Mouse (Mus musculus): ENCODE measurements around the gene Tex45.

Tex45 gene

DNA sequence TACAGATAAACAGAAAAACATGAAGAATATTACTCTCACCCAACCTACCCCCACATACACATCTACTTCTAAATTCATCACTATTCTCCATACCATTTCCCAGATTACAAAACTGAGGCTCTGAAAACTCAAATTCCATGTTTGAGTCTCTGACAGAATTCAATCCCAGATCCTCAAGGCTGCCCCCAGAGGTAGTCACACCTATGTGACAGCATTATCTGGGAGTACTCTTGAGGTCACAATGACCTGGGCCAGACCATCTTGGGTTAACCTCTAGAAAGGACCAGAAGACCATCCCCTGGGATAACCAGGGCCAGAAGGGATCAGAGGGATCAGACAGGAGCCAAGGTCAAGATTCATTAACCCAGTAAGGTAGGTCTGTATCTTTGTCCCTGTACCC lies at the start of gene Tex45:
Tex45 (plus strand) TSS at position 301 of the 400 bp plus-strand sequence.
- no peak for DNase-seq (ENCODE audit: low spot score)

DNA sequence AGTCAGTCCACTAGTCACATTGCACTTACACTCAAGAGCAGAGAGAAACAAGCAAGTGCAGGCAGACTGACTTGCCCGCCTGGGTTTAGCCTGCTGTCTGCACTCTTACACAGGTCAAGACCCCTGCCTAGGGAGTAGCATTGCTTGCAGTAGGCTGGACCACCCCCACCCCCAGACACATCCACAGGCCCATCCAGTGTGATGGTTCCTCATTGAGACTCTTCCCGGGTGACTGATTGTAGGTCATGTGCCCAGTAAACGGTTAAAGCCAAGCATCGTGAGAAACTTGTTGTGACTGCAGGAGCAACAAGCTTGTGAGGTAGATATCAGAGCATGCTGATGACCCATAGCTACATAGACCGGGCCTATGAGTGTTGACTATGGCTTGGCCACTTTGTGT lies 49.2 kb upstream of the Tex45 start:
- DNase-seq (ENCODE audit: low spot score): no peak

DNA sequence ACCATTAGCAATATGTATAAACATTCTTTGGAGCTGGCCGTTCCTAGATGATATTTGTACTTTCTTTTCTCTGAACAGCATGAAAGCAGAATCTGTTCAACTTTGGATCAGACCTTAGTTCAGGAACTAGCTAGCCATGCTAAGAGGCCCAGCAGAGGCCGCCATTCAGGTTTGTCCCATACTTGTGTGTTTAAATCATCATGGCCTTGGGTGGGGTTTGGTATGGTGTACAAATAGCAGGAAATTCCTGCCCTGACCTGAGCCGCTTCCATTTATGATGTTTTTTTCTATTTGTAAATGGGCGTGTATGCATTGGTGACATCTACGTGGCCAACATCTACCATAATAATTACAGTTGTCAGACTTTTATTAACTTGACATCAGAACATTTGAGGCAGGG lies 45.4 kb upstream of the Tex45 start:
- no peak for DNase-seq (ENCODE audit: low spot score)

DNA sequence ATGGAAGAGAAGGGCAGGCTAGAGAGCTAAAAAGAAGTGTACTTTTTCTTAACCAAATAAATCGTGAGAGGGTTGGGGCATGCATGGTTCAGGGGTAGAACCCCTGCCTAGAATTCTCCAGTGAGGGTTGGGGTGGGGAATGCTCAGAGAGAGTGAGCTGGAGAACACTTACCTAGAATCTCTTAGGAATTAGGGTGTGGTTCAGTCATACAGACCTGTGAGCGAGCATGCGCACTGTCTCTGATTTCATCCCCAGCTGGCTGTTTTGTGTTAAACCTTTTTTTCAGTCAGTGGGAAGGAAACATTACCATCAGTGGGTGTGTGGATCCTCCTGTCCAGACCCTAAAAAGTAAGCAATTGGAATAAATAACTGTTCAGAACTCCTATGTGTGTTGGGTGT lies 44.5 kb upstream of the Tex45 start:
- DNase-seq (ENCODE audit: low spot score): no peak

DNA sequence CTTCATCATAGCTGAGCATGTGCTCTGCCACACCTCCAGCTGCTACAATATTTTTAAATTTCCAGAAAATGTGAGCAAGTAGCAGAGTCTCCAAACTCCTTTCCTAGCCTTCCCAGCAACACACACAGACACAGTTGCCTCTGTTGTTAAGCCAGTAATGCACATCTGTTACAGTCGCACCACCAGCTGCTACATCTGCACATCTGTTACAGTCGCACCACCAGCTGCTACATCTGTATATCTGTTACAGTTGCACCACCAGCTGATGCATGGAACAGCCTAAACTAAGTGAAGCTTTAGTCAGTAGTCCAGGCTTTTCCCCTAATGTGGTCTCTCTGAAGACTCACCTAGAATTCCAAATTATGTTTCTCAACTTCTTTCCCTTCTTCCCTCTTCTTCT lies 42.2 kb upstream of the Tex45 start:
- no peak for DNase-seq (ENCODE audit: low spot score)

DNA sequence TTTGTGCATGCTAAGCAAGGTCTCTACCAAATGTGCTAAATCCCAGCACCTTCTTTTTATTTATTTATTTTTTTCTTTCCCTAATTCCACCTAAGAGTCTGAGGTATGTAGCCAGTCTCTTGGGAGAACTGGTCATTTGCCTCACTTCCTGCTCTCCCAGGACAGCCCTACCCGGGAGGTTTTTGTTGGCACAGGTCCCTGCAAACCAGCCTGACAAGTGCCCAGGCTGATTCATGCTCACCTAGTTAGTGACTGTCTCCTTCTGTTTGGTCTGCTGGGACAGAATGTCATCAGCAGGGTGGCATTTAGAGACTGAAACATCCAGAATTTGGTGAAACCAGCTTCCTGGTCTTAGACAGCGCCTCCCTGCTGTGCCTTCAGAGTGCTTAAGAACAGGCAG lies 40.7 kb upstream of the Tex45 start:
- DNase-seq (ENCODE audit: low spot score): no peak

DNA sequence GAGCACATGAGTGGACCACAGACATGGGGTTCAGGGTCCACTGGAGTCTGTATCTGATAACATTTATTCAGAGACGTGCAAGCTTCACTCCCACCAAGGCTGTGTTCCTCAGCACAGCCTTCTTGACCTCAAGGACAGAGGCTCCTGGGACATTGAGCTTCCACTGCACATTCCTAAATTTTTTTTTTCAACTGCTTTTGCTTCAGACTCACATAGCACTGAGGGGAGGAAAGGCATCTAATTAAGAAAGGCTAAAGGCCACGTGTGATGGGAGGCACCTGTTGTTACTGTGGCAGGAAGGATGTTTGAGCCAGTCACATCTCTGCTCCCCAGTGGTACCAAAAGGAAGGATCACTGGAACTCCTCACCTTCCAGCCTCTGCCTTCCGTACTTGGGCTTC lies 39.5 kb upstream of the Tex45 start:
- no peak for DNase-seq (ENCODE audit: low spot score)

DNA sequence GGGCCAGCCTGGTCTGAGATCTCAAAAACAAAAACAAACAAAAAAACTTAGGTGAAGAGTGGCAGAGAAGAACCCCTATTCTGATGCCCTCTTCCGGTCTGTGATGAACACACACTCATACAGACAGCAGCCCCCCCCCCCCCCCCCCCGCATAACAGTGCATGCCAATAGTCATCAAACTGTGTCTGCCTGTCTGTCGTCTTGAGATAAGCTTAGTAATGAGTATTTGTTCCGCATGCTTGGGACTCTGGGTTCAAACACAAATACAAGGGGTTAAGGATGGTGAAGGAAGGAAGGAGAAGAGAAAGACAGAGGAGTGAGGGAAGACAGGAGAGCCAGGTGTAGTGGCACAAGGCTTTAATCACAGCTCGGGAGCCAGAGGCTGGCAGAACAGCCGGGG lies 34.2 kb upstream of the Tex45 start:
- no peak for DNase-seq (ENCODE audit: low spot score)

DNA sequence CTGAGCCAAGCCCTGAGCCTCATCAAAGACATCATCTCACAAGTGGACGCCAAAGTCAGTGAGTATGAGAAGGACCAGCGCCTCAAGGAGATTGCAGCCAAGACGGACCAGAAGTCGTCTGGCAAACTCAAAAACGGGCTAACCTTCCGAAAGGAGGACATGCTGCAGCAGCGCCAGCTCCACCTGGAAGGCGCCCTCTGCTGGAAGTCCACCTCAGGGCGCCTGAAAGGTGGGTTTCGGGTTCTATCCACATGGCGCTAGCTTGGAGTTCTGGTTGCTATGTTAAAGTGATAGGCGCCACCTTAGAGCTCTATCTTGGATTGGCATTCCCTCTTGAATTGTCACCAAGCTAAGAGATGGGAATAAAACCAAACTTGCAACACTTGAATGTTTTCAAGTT lies 31.2 kb upstream of the Tex45 start:
- no peak for DNase-seq (ENCODE audit: low spot score)

DNA sequence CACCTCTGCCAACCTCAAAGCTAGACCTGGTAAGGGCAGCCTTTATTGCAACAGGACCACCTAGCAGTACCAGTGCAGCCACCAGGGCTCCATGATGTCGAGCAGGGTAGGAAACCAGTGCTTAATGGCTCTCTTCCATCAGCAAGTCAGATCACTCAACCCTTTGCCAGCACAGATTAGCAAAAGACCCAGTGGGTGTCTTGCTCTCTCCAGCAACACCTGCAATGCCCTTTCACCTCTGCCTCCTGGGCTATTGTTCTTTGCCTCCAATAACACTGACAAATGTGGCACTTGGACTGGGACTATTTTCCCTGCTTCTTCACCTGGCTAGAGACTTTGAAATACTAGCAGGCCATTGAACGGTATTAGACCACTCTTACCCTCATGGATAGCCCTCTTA lies 21.4 kb upstream of the Tex45 start:
- DNase-seq (ENCODE audit: low spot score): no peak

DNA sequence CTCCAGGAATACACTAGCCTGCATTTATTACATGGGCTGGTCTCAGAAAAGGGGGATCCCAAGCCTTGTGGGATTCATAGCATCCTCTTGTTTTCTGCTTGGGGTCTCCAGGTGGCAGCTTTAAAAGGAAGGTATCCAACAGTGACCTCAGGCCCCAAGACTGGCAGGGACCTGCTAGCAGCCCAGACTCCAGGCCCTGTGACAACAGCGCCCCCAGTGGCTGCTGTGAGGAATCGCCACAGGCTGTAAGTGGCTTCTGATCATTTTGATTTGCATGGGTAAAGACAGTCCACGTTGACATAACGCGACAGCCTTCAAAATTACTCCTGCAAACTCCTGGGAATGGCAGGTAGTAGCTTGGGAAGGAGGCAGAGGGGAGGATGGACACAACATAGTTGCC lies 20.0 kb upstream of the Tex45 start:
- peak; percentile 36 for DNase-seq (ENCODE audit: low spot score)

DNA sequence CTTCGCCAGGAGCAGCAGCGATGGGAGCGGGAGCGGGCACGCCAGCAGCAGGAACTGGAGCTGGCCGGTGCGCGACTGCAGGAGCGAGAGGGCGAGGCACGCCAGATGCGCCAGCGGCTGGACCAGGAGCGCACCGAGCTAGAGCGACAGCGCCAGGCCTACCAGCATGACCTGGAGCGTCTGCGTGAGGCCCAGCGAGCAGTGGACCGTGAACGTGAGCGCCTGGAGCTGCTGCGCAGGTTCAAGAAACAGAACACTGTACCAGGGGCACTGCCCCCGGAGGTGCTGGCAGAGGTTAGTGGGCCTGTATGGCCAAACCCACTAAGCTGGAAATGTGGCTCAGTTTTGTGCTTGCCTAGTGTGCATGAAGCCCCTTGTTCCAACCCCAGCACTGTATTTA lies 18.7 kb upstream of the Tex45 start:
- no peak for DNase-seq (ENCODE audit: low spot score)

DNA sequence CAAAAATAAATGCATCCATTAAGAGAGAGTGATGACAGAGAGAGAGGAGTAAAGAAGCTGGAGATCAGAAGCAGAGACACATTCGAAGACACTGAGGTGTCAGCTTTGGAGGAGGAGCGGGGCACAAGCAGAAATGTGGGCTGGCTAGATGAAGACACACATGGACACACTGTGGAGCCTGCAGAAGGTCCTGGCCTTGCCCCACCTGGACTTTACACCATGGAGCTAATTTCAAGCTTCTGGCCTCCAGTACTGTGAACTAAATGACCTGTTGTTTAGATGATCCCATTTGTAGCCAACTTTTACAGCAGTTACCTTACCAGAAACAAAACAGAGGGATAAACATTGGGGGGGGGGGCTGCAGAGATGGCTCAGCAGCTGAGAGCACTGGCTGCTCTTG lies 7.4 kb upstream of the Tex45 start:
- DNase-seq (ENCODE audit: low spot score): no peak

DNA sequence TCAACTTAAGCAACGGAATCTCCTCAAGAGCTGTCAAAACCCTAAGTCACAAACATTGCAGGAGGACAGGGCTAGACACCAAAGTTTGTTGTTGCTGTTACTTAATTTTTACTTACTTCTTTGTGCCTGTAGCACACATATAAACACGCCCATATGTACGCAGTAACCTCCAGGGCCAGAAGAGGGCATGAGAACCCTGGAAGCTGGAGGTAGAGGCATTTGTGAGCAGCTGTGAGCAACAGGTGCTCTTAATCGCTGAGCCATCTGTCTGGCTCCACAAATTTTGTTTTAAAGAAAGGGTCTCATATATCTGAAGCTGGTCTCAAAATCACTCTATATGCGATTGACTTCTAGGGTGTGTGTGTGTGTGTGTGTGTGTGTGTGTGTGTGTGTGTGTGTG lies 6.4 kb upstream of the Tex45 start:
- DNase-seq (ENCODE audit: low spot score): no peak

DNA sequence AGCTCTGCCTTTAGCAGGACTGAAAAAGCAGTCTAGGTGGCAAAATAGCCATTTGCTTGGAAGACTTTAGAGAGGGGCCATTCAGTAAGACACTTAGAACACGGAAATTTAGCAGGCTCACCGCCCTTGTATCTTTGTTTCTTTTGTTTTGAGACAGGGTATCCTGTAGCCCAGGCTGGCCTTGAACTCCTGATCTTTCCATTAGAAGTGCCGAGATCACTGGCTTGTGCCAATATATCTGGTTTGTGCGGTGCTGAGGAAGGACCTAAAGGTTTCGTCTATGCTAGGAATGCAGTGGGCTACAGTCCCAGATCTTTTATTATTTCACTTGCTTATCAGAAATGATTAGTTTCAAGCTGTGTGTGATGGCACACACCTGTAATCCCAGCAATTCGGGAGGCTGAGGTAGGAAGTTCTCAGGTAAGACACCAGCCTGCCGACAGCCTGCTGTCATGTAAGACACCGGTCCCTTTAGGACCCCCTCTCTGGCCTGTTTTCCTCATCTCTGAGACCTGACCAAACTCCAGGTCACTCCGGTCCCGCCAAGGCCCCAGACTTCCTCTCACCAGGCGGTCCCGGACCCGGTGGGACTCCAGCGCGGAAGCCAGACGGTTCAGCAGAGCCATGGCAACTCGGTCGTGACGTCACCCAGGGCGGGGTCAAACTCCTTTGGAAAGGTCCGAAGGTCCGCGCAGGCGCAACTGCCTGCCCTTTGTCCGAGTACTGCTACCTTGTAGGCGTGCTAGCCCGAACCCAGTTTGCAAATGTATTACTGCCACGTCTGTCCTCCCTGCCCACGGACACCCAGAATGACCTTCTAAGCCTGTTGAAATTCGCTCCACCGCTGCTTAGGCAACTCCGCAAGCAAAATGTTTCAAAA lies 3.4 kb upstream of the Tex45 start, which contains the start of gene Pex11g:
Pex11g (minus strand) TSS at position 675 of the 880 bp plus-strand sequence.
- DNase-seq (ENCODE audit: low spot score): peak; percentile 98

DNA sequence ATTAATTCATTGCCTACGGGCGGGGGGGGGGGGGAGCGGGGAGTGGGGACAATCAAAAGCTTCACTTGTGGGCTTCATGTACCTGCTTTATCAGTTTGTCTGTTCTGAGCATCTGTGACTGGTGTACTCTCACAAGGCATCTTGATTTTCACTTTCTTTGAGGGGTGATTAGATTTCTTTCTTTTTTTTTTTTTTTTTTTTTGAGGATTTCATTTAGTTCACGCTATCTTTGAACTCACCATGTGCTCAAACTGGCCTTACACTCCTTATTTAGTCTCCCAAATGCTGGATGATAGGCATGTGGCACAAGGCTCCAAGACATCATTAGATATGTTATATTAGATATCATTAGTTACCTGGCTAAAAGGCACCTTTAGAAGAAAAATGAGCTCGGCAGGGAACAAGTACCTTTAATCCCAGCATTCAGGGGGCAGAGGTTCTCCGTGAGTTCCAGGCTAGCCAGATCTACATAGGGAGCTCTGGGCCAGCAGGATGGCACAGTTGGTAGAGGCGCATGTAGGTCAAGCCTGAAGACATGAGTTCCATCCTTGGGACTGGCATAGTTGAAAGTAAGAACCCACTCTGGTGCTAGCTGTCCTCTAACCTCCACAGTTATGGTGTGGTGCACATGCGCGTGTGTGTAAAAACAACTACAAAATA lies 2.6 kb upstream of the Tex45 start:
- DNase-seq (ENCODE audit: low spot score): no peak

DNA sequence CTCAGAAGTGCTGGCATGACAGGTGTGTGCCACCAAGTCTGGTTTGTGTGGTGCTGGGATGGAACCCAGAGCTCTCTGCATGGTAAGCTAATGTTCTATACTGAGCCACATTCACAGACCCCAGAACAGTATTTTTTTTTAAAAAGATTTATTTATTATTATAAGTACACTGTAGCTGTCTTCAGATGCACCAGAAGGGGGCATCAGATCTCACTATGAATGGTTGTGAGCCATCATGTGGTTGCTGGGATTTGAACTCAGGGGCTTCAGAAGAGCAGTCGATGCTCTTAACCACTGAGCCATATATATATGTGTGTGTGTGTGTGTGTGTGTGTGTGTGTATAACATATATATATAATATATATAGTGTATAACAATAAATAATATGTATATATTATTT lies 1.8 kb upstream of the Tex45 start:
- no peak for DNase-seq (ENCODE audit: low spot score)

DNA sequence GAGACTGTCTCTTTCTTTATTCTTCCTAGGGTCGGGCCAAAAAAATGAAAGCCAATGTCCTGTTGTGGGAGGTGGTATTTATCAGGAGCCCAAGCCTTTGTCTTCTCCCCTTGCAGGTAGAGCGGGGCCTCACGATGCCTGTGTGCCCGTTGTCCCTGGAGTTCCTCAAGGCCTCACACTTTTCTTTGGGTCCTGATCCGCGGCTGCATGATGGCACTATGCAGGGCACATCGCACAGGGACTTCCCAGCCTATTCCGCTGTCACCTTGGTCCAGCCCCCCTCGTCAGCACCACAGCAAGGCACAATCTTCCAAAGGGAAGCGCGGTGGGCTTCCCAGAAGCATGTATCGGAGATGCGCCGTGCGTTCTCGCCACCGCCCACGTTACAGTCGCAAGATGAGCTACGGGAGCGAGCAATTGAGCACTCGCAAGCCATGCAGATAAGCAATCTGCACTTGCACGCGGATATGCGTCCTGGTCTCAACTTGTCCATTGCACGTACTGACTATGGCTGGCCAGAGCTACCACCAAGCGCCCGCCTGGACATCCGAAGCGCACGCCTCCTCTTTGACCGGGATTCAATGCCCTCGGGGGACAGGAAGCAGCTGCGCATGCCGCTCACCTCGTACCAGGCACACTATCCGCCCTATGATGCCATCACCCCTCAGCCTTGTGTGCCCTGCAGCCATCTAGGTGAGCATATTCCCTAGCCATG lies 5.2 kb downstream of the Tex45 start:
- no peak for DNase-seq (ENCODE audit: low spot score)

DNA sequence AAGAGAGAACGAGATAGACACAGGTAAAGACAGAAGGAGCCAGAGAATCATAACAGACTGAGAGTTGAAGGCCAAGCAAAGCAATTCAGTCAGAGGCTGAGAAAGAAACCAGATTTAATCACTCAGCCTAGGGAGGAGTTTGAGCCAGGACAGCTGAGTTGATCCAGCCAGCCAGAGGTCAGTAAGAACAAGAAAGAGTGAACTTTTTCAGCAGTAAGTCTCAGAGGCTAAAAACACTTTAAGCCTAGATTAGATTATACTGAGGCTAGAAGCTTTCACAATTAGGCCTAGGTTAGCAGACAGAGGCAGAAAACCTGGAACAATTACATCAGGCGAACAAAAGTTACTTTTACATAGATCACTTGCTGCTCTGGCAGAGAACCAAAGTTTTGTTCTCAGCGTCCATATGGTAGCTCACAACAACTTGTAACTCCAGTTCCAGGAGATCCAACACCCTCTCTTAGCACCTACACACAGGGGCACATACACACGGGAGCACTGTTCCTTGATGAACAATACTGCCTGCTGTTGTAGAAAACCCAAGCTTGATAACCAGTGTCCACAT lies 9.6 kb downstream of the Tex45 start:
- no peak for DNase-seq (ENCODE audit: low spot score)

DNA sequence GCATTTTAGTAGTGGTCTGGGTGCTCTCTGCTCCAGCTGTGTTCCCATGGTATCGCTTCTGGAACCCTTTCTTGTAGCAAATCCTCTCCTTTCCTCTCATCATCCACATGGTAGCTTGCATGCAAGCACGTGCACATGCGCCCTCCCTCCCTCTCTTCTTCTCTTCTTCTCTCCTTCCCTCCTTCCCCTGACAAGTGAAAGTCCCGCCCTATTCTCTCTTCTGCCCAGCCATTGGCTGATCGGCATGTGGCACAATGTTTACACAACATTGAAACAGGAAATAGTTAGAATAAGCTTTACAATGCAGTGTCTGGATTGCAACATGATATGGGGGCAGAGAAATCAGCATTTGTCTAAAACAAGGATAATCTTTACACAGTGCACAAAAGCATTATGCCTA lies 10.9 kb downstream of the Tex45 start:
- no peak for DNase-seq (ENCODE audit: low spot score)

DNA sequence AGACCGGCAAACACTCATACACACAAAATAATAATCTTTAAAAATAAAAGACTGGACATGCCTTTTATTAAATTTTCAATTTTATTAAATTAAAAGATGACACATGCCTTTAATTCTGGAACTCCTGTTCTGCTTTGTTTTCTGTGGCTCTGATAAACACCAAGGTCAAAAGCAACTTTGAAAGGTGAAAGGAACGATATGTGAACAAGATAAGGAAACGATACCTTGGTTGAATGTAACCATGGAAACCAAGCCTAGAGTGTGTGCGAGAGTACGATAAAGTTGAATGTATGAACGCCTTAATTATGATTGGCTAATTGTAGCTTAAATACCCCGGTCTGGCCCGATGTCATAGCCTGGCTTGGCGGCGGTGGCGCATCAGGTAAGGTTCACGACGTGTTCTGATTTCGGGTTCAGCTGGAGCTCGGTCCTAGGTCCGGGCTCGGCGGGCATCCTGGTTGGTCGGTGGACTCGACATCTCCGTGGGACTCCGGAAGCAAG lies 11.6 kb downstream of the Tex45 start:
- no peak for DNase-seq (ENCODE audit: low spot score)

DNA sequence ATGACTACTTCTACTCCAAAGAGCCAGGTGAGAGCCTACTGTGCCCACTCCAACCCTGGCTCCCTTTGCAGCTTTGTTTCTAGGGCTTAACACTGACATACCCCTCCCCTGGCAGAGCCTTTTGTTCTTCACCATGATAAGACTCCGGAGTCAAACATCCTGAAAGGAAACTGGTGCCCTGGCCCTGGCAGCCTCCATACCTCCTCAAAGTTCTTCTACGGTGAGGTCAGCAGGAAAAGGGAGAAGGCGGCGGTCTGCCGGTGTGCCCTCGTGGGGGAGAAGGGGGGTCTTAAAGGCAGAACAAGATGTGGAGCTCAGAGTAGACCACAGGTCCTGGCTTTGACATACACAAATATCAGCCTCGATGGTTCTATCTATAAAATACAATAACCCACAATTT lies 12.9 kb downstream of the Tex45 start:
- no peak for DNase-seq (ENCODE audit: low spot score)

DNA sequence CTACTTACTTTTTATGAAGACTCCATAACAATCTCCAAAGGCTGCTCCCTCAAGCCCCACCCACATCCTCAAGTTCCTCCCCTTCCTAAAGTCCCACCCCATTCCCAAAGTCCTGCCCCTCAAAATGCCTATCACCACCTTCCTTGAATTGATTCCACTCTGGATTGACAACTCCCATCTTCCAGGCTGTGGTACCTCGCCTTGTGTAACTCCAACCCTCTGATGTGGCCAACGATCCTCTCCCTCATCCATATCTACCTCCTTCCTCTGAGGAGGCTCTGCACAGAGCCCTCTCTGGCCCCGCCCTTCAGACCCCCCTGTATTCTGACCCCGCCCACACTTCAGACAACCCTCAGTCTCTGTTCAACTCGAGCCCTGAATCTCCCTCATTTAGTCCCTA lies 14.5 kb downstream of the Tex45 start:
- no peak for DNase-seq (ENCODE audit: low spot score)
